Mouse (Mus musculus) kidney, embryonic 14.5 days (tissue): ENCODE measurements around the gene Ccdc182. TPM values are rescaled to one million over a fixed set of nuclear protein-coding genes. Genes with fewer than 3 reads are reported as not detected.

ENCODE experiments used
- ATAC-seq: fragments of 200-750 bp; cut with Nextera tagmentation; 2 replicates; pipeline ENCODE4 v1.8.0; 2017; ENCODE audit warnings: moderate number of reproducible peaks, mild to moderate bottlenecking, moderate TSS enrichment, moderate library complexity; ENCODE audit not compliant: low FRiP score, low TSS enrichment
- H3K27ac ChIP-seq: fragments of 300-500 bp; sonication (generic); 2 replicates; pipeline ENCODE4 v1.5.1; 2014; ENCODE audit warnings: low read depth, mild to moderate bottlenecking, low read length, moderate library complexity, mixed read lengths
- H3K27me3 ChIP-seq: fragments of 300-500 bp; sonication (generic); 2 replicates; pipeline ENCODE4 v1.6.1; 2014; ENCODE audit warnings: mild to moderate bottlenecking, low read length; ENCODE audit not compliant: control insufficient read depth, insufficient read depth
- H3K36me3 ChIP-seq: fragments of 300-500 bp; sonication (generic); 2 replicates; pipeline ENCODE4 v1.6.1; 2014; ENCODE audit warnings: low read length, mixed read lengths; ENCODE audit not compliant: control insufficient read depth, insufficient read depth
- H3K4me1 ChIP-seq: fragments of 300-500 bp; sonication (generic); 2 replicates; pipeline ENCODE4 v1.6.1; 2014; ENCODE audit warnings: low read length, mixed read lengths; ENCODE audit not compliant: control insufficient read depth, insufficient read depth
- H3K4me2 ChIP-seq: fragments of 300-500 bp; sonication (generic); replicated peaks from 2 replicates; pipeline ENCODE4 v1.6.1; 2014; ENCODE audit warnings: low read depth, mild to moderate bottlenecking, low read length
- H3K4me3 ChIP-seq: fragments of 300-500 bp; sonication (generic); 2 replicates; pipeline ENCODE4 v1.5.1; 2014; ENCODE audit warnings: mild to moderate bottlenecking, low read length
- H3K9ac ChIP-seq: fragments of 300-500 bp; sonication (generic); 2 replicates; pipeline ENCODE4 v1.6.1; 2014; ENCODE audit warnings: low read depth, mild to moderate bottlenecking, low read length, moderate library complexity
- H3K9me3 ChIP-seq: fragments of 300-500 bp; sonication (generic); 2 replicates; pipeline ENCODE4 v1.6.1; 2016; ENCODE audit warnings: low read length; ENCODE audit not compliant: control insufficient read depth
- WGBS: fragments of 180-500 bp; shearing (Covaris S2); extraction: QIAGEN DNeasy Blood & Tissue Kit; methylation state at CpG from one replicate; pipeline ENCODE4 v1.1.7; 2014; 5-methylcytosine and 5-hydroxymethylcytosine counted together
- polyA plus RNA-seq: library from polyadenylated mRNA; unstranded; fragments of >200 nt; fragmentation: Nextera tagmentation; extraction: Ambion mirVana; gene quantifications from 2 replicates; pipeline ENCODE4 v1.2.1, GENCODE M21; 2014

Ccdc182 gene
- polyA plus RNA-seq, 1 experiment from 2014 or later: 3.1 TPM

GRCm38 (mm10) chr11:88330799-88331198 lies 36.9 kb downstream of the Ccdc182 start:
- Histone ChIP-seq H3K4me1 (peaks cover 13% of the 10 kb centered on the region), H3K36me3 (no peaks in the 10 kb centered on the region), H3K27ac (no peak overlapping the region), H3K27me3 (no peaks in the 10 kb centered on the region), H3K4me2 (no peak overlapping the region), H3K4me3 (no peak overlapping the region), H3K9me3 (no peaks in the 10 kb centered on the region), H3K9ac (no peak overlapping the region)
- ATAC-seq: no peak
- WGBS: 52% methylated on average over 11 of the region's 11 CpGs

DNA sequence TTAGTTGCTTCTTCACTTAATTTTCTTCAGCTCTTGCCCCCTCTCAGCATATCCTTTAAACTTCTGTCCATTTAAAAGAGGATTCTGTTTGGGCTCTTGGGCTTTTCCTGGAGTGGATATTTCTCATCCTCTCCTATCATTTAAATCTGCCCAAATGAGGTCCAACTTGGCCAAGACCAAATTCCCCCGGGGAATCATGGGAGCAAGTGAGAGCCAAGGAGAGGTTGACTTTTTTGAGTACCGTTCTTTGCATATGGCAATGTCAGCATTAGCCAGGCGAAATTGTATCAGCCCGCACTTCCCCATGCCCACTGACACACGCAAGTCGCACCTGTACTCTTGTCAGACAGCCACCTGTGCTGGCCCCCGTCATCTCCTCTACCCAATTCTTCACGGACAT lies 37.9 kb downstream of the Ccdc182 start:
- 93% methylated on average over 8 of the region's 8 CpGs for WGBS
- H3K4me1 ChIP-seq: peaks cover 13% of the 10 kb centered on the region
- H3K9me3 ChIP-seq: no peaks in the 10 kb centered on the region

DNA sequence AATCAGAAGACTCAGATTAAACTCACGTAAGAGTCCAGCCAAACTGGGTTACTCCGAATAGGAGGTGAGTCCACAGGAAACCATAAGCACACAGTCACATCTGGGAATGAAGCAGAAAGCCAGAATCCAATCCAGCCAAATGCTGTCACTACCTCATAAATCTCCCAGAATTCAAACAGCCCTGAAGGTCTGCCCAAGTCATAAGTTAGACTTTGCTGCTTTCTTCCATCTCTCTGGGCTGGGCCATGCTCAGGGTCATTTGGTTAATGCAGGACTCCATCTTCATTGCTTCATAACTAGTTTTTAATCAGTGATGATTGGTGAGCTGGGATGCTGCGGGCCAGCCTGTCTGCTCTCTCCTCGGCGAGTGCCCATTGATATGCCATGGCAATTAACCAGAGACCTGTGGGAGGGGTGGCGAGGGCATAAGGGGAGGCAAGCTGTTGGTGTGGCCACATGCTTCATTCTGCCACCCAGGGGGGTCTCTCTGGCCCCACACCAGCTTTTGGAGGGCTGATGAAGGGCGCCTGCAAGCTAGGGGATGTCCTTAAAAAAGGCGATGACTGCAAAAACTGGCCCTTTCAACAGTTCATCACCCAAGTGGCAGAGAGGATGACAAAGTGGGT lies 38.6 kb downstream of the Ccdc182 start:
- ATAC-seq: no peak
- Histone ChIP-seq H3K27me3 (no peaks in the 10 kb centered on the region), H3K9ac (no peak overlapping the region), H3K4me3 (no peak overlapping the region), H3K36me3 (no peaks in the 10 kb centered on the region; the same call in 1 of the 2 replicates), H3K4me2 (no peak overlapping the region), H3K4me1 (peaks cover 13% of the 10 kb centered on the region), H3K9me3 (no peaks in the 10 kb centered on the region), H3K27ac (no peak overlapping the region)
- WGBS: 63% methylated on average over 8 of the region's 8 CpGs

More for the DNA sequence above, 37.9 kb downstream of the Ccdc182 start:
- Histone ChIP-seq H3K4me2 (no peak overlapping the region), H3K9ac (no peak overlapping the region), H3K27me3 (no peaks in the 10 kb centered on the region), H3K4me3 (no peak overlapping the region), H3K27ac (no peak overlapping the region), H3K36me3 (no peaks in the 10 kb centered on the region)
- ATAC-seq: no peak

DNA sequence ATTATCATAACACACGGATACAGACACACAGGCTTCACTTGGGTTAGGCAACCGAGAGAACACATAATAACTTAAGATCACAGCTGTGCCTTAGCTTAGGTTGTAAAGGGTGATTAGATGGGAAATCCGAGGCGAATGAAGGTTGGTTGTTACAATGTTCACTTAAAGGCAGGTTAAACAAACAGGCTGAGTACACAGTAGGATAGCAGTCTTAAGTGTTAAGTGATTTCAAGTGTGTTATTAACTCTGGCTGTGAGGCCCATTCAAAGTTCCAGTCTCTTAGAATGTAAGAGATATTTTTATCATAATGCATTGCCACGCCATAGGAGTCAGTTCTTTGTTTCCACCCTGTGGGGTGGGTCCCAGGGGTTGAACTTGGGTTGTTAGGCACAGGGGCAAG lies 41.0 kb downstream of the Ccdc182 start:
- ATAC-seq: no peak
- no peak overlapping the region for H3K4me2 ChIP-seq
- H3K36me3 ChIP-seq: peaks cover 11% of the 10 kb centered on the region; the same call in 1 of the 2 replicates
- peaks cover 13% of the 10 kb centered on the region for H3K4me1 ChIP-seq
- no peaks in the 10 kb centered on the region for H3K9me3 ChIP-seq
- H3K9ac ChIP-seq: no peak overlapping the region
- no peak overlapping the region for H3K4me3 ChIP-seq
- H3K27me3 ChIP-seq: no peaks in the 10 kb centered on the region
- 46% methylated on average over 5 of the region's 5 CpGs for WGBS
- no peak overlapping the region for H3K27ac ChIP-seq

- Histone ChIP-seq H3K9ac (no peak overlapping the region), H3K27me3 (no peaks in the 10 kb centered on the region), H3K36me3 (peaks cover 11% of the 10 kb centered on the region; the same call in 1 of the 2 replicates), H3K9me3 (no peaks in the 10 kb centered on the region), H3K4me3 (no peak overlapping the region), H3K4me1 (no peaks in the 10 kb centered on the region), H3K27ac (no peak overlapping the region), H3K4me2 (no peak overlapping the region)
- WGBS: 95% methylated on average over 3 of the region's 3 CpGs
- no peak for ATAC-seq
Measured at GRCm38 (mm10) chr11:88337926-88338325, 44.1 kb downstream of the Ccdc182 start.

Other genes starting within 250 kb of the Ccdc182 start
- gene Srsf1, start 246.7 kb upstream of the Ccdc182 start, polyA plus RNA-seq: 273 and 432 TPM in 2 replicates
- gene Vezf1, start 225.8 kb upstream of the Ccdc182 start, polyA plus RNA-seq: 39.4 and 50.7 TPM in 2 replicates
- 13.2 and 17.0 TPM in 2 replicates for gene Cuedc1, start 196.0 kb upstream of the Ccdc182 start, polyA plus RNA-seq
- 62.3 and 63.6 TPM in 2 replicates for gene Mrps23, start 89.7 kb upstream of the Ccdc182 start, polyA plus RNA-seq